Mouse (Mus musculus): ENCODE measurements at regions not wholly inside any gene's neighbourhood (a gene's known extent, or its start where the extent isn't known, plus 50 kb on each side); places are given as distances from the start of the nearest gene placed in this dataset.

DNA sequence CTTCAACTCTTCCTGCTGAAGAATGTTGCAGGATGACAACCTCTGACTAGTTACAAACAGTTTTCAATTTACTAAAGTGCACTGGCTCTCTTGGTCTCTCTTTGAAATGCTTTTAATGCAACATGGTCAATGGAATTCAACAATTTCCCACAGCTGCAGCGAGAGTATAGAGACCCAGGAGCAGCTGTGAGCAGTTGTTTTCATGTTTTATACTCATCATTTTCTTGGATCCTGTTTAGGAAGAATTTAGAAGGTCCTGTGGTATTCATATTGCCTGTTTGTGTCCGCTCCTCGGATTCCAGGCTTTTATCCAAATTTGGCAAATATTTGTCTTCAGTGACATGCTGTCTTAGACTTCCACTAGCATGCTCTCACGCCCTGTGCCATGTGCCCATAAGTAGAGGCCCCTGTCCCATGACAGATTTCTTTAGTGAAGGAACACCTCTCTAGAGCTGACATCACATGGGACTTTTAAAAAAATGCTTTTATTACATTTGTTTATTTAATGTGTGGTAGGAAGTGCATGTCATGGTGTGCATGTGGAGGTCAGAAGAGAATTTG, 224.1 kb downstream of the C1d start:
- TF ChIP-seq EP300 (IDR thresholded peaks at IDR 0.05; ENCODE audit: insufficient read depth, low read depth, low read length): no peak
- TF ChIP-seq POLR2A (IDR thresholded peaks at IDR 0.05; ENCODE audit: insufficient read depth, low read length): no peak
- no peak for TF ChIP-seq CTCF (IDR thresholded peaks at IDR 0.05; ENCODE audit: low read depth, low read length)
- no peak overlapping the region for H3K9ac ChIP-seq (ENCODE audit: low read depth, poor library complexity, severe bottlenecking)
- no peaks in the 10 kb centered on the region; the same call in 1 of the 2 replicates for H3K27me3 ChIP-seq (ENCODE audit: control insufficient read depth, insufficient read depth, low read length, poor library complexity, severe bottlenecking)
- no peaks in the 10 kb centered on the region for H3K4me1 ChIP-seq (ENCODE audit: control insufficient read depth, insufficient read depth, low read length)
- no peak overlapping the region for H3K27ac ChIP-seq (ENCODE audit: insufficient read depth, low read length)
- no peaks in the 10 kb centered on the region for H3K36me3 ChIP-seq (ENCODE audit: control insufficient read depth, insufficient read depth, low read length, poor library complexity, severe bottlenecking)
- H3K4me3 ChIP-seq (ENCODE audit: low read depth, low read length): no peak overlapping the region
- H3K9me3 ChIP-seq (replicated peaks; ENCODE audit: control insufficient read depth, insufficient read depth, low read length, poor library complexity, severe bottlenecking): no peaks in the 10 kb centered on the region

DNA sequence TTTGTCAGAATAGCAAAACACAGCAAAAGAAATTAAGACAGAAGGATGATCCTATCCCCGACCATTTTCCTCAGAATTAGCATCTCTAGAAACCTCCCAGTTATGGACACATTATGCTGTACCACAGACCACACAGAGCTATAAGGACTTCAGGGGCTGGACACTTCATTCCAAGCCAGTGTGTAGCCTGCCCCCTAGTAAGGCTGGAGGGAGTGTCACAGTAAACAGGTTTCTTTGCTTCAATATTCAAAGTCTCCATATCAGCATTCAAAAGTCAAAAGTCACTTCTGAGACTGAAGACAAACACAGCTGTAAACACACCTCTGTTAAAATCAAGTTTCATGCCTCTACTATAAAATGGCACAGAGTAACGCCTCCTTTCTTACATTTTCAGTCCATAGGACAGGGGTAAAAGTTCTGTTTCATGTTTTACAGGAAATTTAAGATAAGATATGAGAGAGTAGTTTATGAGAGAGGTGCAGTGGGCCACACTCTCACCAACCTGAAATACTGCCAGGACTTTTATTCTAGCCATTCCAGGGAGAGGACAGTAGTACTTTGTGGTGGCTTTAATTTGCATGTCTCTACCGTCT, 226.6 kb downstream of the C1d start:
- TF ChIP-seq EP300 (IDR thresholded peaks at IDR 0.05; ENCODE audit: insufficient read depth, low read depth, low read length): no peak
- TF ChIP-seq POLR2A (IDR thresholded peaks at IDR 0.05; ENCODE audit: insufficient read depth, low read length): no peak
- no peak for TF ChIP-seq CTCF (IDR thresholded peaks at IDR 0.05; ENCODE audit: low read depth, low read length)
- no peaks in the 10 kb centered on the region for H3K36me3 ChIP-seq (ENCODE audit: control insufficient read depth, insufficient read depth, low read length, poor library complexity, severe bottlenecking)
- no peak overlapping the region for H3K9ac ChIP-seq (ENCODE audit: low read depth, poor library complexity, severe bottlenecking)

DNA sequence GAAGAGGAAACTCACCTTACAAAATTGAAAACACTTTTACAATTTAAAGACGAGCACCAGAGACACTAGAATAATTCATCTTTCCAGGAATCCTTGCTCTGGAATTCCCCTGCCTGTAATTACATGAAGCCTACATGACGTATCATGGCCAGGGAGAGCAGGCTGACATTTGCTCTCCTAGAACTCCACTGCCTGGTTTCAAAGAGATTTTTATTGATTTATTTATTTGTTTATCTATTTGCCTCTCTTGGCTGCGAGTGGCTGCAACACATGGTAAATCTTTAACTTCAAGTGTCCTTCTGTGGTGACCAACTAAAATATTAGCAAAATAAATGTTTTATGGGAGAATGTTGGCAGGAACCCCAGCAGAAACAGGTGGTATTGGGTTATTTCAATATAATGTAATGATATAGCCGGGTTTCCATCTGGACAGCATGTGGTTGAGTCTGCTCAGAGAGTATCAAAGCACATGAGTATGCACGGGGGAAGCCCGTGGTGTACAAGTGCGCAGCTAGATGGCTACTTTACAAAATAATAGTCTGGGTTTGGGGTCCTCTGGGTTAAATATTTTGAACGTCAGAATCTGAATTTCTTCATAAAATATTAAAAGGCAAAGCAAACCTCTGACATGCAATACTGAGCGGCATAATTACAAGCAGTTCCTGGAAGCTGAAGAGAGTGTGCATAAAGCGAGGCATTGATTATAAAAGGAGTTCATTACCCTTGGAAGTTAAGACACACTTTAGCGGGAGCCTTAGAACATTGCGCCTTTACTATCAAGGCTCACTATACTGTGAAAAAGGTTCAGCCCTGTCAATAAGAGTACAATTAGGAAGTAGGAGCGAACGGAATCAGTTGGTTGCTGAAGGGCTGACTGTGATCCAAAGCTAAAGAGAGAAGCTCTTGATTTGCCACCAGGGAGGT, 244.0 kb downstream of the C1d start:
- TF ChIP-seq POLR2A (IDR thresholded peaks at IDR 0.05; ENCODE audit: insufficient read depth, low read length): no peak
- no peak for TF ChIP-seq EP300 (IDR thresholded peaks at IDR 0.05; ENCODE audit: insufficient read depth, low read depth, low read length)
- TF ChIP-seq CTCF (IDR thresholded peaks at IDR 0.05; ENCODE audit: low read depth, low read length): no peak

More for the DNA sequence above, 226.6 kb downstream of the C1d start:
- no peaks in the 10 kb centered on the region for H3K27me3 ChIP-seq (ENCODE audit: control insufficient read depth, insufficient read depth, low read length, poor library complexity, severe bottlenecking)
- H3K4me3 ChIP-seq (ENCODE audit: low read depth, low read length): no peak overlapping the region
- no peaks in the 10 kb centered on the region for H3K4me1 ChIP-seq (ENCODE audit: control insufficient read depth, insufficient read depth, low read length)
- H3K27ac ChIP-seq (ENCODE audit: insufficient read depth, low read length): no peak overlapping the region
- no peaks in the 10 kb centered on the region for H3K9me3 ChIP-seq (replicated peaks; ENCODE audit: control insufficient read depth, insufficient read depth, low read length, poor library complexity, severe bottlenecking)

DNA sequence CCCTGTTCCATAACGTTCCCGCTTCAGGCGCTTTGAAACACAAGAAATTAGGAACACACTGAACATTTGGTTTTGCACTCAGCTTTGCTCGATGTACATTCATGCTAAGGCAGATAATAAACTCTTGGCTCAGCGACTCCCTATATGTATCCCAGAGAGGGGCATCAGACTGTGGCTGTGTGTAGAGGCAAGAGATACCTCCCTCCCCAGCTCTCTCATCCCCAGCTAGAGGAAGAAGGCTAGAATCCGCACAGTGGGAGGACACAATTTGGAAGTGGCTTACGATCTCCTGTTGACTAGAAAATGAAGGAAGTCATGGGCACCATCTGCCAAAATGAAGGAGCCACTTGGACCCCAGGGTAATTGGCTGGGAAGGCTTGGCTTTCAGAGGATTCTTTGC, 244.7 kb downstream of the C1d start:
- H3K9me3 ChIP-seq (replicated peaks; ENCODE audit: control insufficient read depth, insufficient read depth, low read length, poor library complexity, severe bottlenecking): no peaks in the 10 kb centered on the region
- H3K9ac ChIP-seq (ENCODE audit: low read depth, poor library complexity, severe bottlenecking): no peak overlapping the region
- H3K27me3 ChIP-seq (ENCODE audit: control insufficient read depth, insufficient read depth, low read length, poor library complexity, severe bottlenecking): no peaks in the 10 kb centered on the region
- H3K4me1 ChIP-seq (ENCODE audit: control insufficient read depth, insufficient read depth, low read length): no peaks in the 10 kb centered on the region
- TF ChIP-seq EP300 (IDR thresholded peaks at IDR 0.05; ENCODE audit: insufficient read depth, low read depth, low read length): no peak
- no peak for TF ChIP-seq CTCF (IDR thresholded peaks at IDR 0.05; ENCODE audit: low read depth, low read length)
- TF ChIP-seq POLR2A (IDR thresholded peaks at IDR 0.05; ENCODE audit: insufficient read depth, low read length): no peak
- no peak overlapping the region for H3K27ac ChIP-seq (ENCODE audit: insufficient read depth, low read length)
- no peak overlapping the region for H3K4me3 ChIP-seq (ENCODE audit: low read depth, low read length)
- H3K36me3 ChIP-seq (ENCODE audit: control insufficient read depth, insufficient read depth, low read length, poor library complexity, severe bottlenecking): no peaks in the 10 kb centered on the region

More for the DNA sequence above, 244.0 kb downstream of the C1d start:
- H3K36me3 ChIP-seq (ENCODE audit: control insufficient read depth, insufficient read depth, low read length, poor library complexity, severe bottlenecking): no peaks in the 10 kb centered on the region
- no peaks in the 10 kb centered on the region for H3K27me3 ChIP-seq (ENCODE audit: control insufficient read depth, insufficient read depth, low read length, poor library complexity, severe bottlenecking)
- H3K9me3 ChIP-seq (replicated peaks; ENCODE audit: control insufficient read depth, insufficient read depth, low read length, poor library complexity, severe bottlenecking): no peaks in the 10 kb centered on the region
- no peaks in the 10 kb centered on the region for H3K4me1 ChIP-seq (ENCODE audit: control insufficient read depth, insufficient read depth, low read length)
- H3K9ac ChIP-seq (ENCODE audit: low read depth, poor library complexity, severe bottlenecking): no peak overlapping the region
- H3K27ac ChIP-seq (ENCODE audit: insufficient read depth, low read length): no peak overlapping the region
- H3K4me3 ChIP-seq (ENCODE audit: low read depth, low read length): no peak overlapping the region

DNA sequence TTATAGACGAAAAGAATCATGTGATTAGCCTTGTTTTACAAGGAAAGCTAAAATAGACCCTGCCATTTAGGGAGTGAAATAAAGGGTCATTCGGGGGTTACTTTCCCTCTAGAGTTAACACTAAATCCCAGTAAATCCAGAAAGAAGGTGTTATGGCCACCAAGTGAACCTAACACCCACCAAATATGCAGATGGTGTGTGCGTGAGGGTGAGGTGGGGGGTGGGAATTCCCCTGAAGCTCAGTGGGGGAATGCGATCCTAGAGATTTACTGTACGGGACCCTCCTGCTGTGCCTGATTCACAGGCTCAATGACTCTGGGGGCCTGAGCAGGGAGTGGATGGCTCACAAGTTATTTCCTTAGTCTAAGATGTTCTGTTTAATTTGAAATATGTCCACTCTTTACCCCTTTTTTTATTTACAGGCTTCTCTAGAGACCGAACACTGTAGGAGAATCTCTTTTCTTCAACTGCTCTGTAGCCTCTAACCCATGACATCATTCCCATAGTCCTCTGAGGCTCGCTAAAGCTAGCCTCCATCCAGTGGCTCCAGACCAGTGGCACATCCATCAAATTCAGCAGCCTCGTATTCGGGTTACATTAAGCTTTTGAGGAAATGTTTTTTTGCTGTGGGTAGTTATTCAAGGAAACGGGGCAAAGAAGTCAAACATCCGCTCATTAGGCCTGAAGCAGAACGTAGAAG, 265.0 kb downstream of the C1d start:
- no peak overlapping the region for H3K27ac ChIP-seq (ENCODE audit: insufficient read depth, low read length)
- TF ChIP-seq POLR2A (IDR thresholded peaks at IDR 0.05; ENCODE audit: insufficient read depth, low read length) (no peak), EP300 (IDR thresholded peaks at IDR 0.05; ENCODE audit: insufficient read depth, low read depth, low read length) (no peak), CTCF (IDR thresholded peaks at IDR 0.05; ENCODE audit: low read depth, low read length) (no peak)
- H3K9me3 ChIP-seq (replicated peaks; ENCODE audit: control insufficient read depth, insufficient read depth, low read length, poor library complexity, severe bottlenecking): no peaks in the 10 kb centered on the region
- H3K4me3 ChIP-seq (ENCODE audit: low read depth, low read length): no peak overlapping the region
- no peaks in the 10 kb centered on the region for H3K27me3 ChIP-seq (ENCODE audit: control insufficient read depth, insufficient read depth, low read length, poor library complexity, severe bottlenecking)
- peaks cover 4% of the 10 kb centered on the region for H3K4me1 ChIP-seq (ENCODE audit: control insufficient read depth, insufficient read depth, low read length)
- no peak overlapping the region for H3K9ac ChIP-seq (ENCODE audit: low read depth, poor library complexity, severe bottlenecking)
- no peaks in the 10 kb centered on the region for H3K36me3 ChIP-seq (ENCODE audit: control insufficient read depth, insufficient read depth, low read length, poor library complexity, severe bottlenecking)

Data from ES-Bruce4 (cell line).